Mouse (Mus musculus) embryo, embryonic 10.5 days (tissue): ENCODE measurements around the gene Ugt1a10.
"Not testable (repeated sequence)": the region's sequence is repeated elsewhere in the genome, so short reads cannot be mapped to it uniquely, and the experiment has no call there.

Source experiments
- DNase-seq: peaks from one replicate; pipeline ENCODE4 v3.0.0-alpha.2; 2015; ENCODE audit warnings: low spot score

The Ugt1a10 gene

GRCm38 (mm10) chr1:88140492-88140891 lies 85.3 kb downstream of the Ugt1a10 start:
- DNase-seq: not testable (repeated sequence)

DNA sequence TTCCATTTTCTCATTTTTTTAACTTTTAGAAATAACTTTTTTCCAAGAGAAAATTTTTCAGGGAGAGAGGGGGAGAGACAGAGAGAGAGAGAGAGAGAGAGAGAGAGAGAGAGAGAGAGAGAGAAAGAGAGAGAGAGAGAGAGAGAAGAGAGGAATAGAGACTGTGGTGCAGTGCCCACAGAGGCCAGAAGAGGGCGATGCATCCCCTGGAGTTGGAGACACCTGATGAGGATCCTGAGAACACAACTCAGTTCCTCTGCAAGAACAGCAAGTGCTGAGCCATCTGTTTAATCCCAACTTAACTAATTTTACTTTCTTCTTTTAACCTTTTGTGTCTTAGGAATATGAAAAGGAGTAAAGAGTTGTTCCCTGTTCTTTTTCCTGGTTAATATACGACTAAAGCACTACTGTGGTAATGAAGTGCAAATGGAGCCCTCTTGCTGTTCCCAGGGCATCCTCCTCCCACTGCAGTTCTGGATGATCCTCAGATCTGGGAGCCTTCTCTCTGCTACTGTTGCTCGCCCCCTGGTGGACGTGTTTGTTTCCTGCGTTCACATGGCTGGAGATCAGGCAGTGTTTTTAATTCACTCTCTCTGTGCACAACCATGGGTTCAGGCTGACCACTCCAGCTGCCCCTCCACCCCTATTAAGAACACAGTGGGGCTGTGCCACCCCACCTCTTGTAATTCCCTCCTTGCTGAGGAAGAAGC lies 88.9 kb downstream of the Ugt1a10 start:
- peak; percentile 56 for DNase-seq

GRCm38 (mm10) chr1:88145278-88145677 lies 90.1 kb downstream of the Ugt1a10 start:
- DNase-seq: peak; percentile 42

GRCm38 (mm10) chr1:88150133-88150532 lies 94.9 kb downstream of the Ugt1a10 start:
- peak; percentile 10 for DNase-seq

DNA sequence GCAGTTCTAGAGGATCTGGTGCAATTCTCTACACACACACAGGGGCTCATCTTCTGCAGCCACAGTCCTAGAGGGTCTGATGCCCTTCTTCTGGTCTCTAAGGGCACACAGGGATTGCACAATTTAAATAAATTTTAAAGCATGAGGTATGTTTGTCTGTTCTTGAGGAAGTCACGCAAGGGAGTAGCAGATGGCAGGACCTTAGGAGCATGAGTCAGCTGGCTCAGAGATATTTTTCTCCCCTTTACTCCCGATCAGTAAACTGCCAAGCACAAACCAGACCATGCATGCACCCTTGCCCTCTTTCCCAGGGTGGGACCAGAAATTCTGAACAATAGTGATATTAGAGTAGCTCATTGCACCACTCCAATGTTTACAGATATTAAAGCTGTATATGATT lies 103.2 kb downstream of the Ugt1a10 start:
- DNase-seq: no peak

DNA sequence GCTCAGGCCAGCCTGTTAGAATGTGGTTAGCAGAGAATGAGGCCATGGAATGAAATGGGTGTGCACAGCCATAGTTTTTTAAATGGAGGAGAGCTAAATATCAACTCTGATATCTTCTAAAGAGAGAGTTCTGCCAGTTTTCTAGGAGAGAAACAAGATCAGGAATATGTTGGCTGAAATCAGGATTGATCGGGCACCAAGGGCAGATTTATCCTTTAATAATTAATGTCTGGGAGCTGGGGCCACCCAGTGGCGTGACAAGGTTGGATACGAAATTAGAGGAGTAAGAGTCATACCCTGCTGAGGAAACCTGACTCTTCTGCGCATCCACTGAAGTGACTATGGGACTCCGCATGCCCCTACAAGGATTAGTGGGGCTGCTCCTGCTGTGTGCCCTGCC lies 110.5 kb downstream of the Ugt1a10 start, which contains the start of gene Ugt1a5:
Ugt1a5 (plus strand) TSS at position 302 of the 400 bp plus-strand sequence.
- no peak for DNase-seq

DNA sequence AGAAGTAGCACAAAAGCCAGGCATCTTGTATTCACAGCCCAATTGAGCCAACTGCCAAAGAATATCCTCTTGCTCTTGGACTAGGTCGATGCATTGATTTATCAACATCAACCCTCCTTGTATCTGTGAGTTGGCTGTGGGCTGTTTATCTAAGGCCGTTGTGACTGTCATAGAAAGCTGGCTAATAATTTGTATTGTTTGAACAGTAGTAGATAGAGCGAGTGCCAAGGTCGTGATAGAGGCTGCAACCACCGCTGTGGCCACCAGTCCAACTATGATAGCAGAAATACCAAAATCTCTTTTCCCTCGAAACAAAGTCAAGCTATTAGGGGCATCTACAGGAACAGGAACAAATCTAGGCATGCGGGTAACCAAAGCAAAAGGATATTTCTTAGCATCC lies 117.0 kb downstream of the Ugt1a10 start:
- DNase-seq: not testable (repeated sequence)

DNA sequence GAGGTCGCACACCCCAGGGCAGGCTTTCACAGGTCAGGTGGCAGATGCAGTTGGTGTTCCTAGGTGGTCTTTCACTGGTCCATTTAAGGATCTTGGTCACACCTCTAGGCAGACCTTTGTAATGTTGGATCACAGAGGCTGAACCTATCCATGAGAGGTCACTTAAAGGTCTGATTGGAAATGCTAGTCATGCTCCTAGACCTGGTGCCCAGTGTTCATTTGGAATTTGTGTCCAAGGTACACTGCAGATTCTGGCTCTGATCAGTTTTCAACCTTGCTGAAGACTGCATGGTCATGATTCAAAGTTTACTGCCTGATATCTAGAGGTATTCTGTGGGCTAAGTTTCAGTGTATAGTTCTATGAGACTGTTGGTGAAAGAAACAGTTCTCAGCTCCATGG lies 124.5 kb downstream of the Ugt1a10 start:
- no peak for DNase-seq

GRCm38 (mm10) chr1:88186325-88186935 lies 131.2 kb downstream of the Ugt1a10 start:
- DNase-seq: no peak

DNA sequence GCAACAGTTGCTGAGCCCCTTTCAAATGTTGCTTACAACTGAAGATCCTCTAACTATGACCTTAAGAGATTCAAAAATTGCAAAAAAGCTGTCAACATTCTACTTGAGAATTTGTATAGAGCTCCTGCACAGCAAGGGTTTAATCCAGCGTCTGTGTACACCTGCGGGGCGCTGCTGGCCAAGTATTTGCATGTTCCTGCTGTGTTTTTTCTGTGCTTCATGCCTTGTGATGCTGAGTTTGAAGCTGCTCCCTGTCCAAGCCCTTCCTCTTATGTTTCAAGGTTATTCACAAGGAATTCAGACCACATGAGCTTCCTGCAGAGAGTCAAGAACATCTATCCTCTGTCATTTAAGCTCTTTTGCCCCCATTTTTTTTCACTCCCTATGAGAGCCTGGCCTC lies 136.9 kb downstream of the Ugt1a10 start:
- no peak for DNase-seq

DNA sequence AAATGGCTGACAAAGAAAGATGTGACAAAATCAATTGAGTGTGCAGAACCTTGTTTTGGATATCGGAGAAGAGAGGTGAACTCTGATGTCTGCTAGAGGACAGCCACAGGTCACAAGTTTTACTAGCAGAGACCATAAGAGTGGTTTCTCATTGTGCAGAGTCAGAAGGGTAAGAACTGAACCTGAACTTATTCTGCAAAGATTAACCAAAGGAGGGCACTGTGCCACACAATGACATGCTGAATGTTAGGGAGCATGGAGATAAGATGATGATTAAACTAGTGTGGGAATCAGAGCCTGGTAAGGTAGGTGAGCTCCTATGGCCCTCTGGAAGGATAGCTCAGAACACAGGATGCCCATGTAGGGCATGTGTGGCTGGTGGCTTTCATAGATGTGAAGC lies 140.5 kb downstream of the Ugt1a10 start:
- no peak for DNase-seq

DNA sequence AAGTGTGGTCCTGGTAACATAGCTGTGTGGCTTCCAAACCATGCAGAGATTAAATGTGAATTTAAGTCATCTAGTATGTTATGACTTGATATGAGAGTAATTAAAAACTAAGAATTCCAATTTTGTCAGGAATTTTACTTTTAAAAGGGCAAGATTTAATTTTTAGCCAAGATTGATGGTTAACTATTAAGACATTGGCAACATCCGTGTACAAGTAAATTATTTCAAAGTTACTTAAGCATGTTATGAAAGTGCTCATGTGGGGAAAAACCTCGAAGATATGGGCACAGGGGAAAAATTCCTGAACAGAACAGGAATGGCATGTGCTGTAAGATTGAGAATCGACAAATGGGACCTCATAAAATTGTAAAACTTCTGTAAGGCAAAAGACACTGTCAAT lies 142.3 kb downstream of the Ugt1a10 start:
- DNase-seq: no peak

GRCm38 (mm10) chr1:88199996-88200395 lies 144.8 kb downstream of the Ugt1a10 start:
- no peak for DNase-seq

GRCm38 (mm10) chr1:88200456-88200855 lies 145.3 kb downstream of the Ugt1a10 start, which contains the start of gene Ugt1a2:
Gene Ugt1a2, plus strand, starts transcription at chr1:88200601.
- DNase-seq: no peak

DNA sequence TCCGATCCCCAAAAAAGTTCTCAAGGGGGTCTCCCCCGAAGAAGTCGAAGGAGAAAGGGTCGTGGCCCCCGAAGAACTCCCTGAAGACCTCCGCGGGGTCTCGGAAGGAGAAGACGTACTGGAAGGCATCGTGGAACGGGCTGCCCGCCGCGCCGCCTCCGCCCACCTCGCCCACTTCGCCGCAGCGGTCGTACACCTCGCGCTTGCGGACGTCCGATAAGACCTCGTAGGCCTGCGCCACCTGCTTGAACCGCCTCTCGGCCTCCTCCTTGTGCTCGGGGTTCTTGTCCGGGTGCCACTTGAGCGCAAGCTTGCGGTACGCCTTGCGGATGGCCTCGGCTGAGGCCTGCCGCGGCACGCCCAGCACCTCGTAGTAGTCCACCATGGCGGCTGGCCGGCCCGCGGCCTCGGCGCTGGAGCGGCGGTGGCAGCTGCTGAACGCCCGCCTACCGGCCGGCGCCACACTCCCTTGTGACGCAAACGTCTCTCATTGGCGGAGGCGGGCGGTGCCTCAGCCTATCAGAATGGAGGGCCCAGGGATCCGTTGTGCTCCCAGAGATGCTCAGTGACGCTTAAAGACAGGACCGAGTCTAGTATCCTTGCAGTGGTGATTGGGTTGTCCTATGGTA lies 150.2 kb downstream of the Ugt1a10 start, which contains the start of gene Dnajb3:
Dnajb3 (minus strand) TSS at position 489 of the 629 bp plus-strand sequence.
- DNase-seq: peak; percentile 93

DNA sequence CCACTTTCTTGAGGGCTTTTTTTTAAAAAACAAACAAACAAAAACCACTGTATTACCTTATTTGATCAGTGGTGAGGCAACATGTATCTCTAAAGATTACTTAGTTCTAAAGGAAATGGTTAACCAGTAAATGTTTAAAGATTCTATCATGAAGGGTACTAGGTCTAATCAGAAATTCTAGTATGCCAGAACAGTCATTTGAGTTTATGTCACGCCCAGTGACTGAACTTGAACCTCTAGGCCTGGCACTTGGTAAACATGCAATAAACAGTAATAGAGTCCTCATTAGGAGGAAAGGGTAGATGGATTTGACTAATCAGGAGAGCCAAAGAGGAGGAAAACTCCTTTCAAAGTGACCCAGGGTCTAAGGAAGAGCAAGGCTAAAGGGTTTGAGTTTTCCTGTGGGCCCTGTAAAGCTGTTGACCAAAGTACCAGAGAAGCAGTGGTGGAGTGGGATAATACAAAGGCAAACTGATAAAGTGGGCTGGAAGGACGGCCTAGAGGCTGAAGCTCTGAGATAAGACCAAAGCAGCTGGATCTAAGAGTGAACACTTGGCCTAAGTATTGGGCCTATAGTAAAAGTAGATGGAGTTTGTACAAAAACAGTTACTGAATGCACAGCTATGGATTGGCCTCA lies 151.8 kb downstream of the Ugt1a10 start:
- no peak for DNase-seq

DNA sequence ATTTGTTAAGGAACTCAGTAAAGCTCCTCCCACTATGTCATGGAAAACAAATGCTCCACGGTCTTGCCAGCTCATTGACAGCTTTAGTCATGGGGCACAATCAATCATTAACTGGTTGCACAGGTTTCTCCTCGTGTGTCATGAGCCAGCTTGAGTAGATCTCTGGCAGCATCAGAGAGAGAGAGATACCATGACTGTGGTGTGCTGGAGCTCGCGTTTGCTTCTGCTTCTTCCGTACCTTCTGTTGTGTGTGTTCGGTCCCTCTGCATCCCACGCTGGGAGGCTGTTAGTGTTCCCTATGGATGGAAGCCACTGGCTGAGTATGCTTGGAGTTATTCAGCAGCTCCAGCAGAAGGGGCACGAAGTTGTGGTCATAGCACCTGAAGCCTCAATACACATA lies 156.6 kb downstream of the Ugt1a10 start, which contains the start of gene Ugt1a1:
Ugt1a1 (plus strand) TSS at position 148 of the 400 bp plus-strand sequence.
- DNase-seq: peak; percentile 18

DNA sequence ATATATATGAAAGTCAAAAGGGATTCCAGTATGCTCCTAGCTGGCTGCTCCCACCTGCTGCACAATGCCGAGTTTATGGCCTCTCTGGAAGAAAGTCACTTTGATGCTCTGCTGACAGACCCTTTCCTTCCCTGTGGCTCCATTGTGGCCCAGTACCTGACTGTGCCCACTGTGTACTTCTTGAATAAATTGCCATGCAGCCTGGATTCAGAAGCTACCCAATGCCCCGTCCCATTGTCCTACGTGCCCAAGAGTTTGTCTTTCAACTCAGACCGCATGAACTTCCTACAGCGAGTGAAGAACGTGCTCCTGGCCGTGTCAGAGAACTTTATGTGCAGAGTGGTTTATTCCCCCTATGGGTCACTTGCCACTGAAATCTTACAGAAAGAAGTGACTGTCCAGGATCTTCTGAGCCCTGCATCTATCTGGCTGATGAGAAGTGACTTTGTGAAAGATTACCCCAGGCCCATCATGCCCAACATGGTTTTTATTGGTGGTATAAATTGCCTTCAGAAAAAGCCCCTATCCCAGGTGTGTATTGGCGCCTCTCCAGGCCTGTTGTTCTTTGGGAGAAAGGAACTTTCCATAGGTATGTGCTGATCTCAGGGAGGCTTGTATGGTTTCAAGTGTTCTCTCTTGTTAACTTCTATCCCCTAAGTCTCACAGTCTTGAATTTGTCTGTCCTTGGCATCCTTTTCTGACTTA lies 157.3 kb downstream of the Ugt1a10 start:
- DNase-seq: peak; percentile 8

GRCm38 (mm10) chr1:88213061-88213460 lies 157.9 kb downstream of the Ugt1a10 start:
- DNase-seq: peak; percentile 14

DNA sequence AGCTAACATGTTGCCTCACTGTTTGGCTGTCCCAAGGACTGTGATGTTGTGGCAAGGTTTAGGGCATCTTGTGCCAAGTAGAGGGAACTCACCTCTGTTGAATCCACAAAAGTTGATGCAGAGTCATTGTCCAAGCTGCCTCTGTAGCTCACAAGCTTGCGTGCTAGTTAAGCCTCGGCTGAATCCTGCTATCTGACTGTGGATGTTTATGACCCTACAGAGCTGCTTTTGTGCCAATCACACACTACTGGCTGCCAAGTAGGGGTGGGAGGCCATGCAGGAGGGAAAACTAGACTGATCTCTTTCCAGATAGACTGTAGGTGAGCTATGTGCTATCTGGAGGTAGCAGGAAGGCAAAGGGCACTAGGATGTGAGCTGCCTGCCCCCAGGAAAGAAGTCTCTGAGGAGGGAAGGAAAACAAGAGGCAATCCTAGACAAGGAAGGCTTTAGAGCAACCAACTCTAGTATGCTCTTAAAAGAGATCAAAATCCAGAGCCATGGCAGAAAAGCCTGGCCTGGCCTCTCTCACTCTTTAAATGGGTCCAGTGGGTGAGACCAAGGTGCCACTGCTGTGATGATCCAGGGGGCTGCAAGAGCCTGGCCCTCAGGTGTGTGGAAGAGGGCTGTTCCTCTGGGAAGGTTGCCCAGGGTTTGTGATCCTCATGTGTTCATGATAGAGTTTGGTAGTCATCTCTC lies 158.7 kb downstream of the Ugt1a10 start:
- peak; percentile 4 for DNase-seq

DNA sequence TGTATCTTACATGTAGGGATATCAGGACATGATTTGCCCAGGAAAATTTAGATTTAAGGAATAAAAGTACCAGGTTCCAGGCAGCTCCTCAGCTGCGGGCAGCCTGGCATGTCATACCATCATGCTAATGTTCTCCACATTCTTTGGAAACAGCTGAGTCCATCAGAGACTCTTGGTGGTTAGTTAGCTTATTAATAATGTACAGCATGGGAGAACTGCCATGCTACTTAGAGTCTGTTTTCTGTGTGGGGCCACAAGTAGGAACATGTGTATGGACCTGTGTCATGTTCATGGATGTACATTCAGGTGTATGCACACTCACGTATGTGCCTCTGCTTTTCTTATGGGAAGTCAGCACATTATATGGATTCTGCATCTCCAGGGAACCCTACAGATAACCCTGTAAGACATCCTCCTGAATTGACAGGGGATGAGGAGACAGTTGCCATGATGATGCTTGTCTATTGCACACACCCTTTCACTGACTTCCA lies 159.3 kb downstream of the Ugt1a10 start:
- peak; percentile 13 for DNase-seq
